Mouse (Mus musculus) layer of hippocampus, adult 2 months (tissue): ENCODE results near the gene Dlx4. TPM values are rescaled to one million over a fixed set of nuclear protein-coding genes. Genes with fewer than 3 reads are reported as not detected.

Experiments used
- DNase-seq, 2 experiments: peaks; one replicate each; pipeline ENCODE4 v3.0.0; 2022; ENCODE audit warnings: low spot score in 2 of 2
- H3K27ac ChIP-seq: fragments of 200-600 bp; 2 replicates; pipeline ENCODE4 v1.8.1; 2022
- H3K4me3 ChIP-seq: fragments of 200-600 bp; 2 replicates; pipeline ENCODE4 v1.8.1; 2022; ENCODE audit warnings: mild to moderate bottlenecking
- CTCF ChIP-seq: fragments of 200-600 bp; conservative IDR thresholded peaks from 2 replicates; pipeline ENCODE4 v1.8.1; 2022; ENCODE audit warnings: antibody characterized with exemption, mild to moderate bottlenecking, moderate library complexity
- total RNA-seq, 2 experiments: library from RNA; stranded (reverse); gene quantifications; 2 replicates each; pipeline ENCODE4 v1.2.3; 2021

Gene Dlx4
- total RNA-seq, 2 experiments from 2014 or later, result not detected

DNA sequence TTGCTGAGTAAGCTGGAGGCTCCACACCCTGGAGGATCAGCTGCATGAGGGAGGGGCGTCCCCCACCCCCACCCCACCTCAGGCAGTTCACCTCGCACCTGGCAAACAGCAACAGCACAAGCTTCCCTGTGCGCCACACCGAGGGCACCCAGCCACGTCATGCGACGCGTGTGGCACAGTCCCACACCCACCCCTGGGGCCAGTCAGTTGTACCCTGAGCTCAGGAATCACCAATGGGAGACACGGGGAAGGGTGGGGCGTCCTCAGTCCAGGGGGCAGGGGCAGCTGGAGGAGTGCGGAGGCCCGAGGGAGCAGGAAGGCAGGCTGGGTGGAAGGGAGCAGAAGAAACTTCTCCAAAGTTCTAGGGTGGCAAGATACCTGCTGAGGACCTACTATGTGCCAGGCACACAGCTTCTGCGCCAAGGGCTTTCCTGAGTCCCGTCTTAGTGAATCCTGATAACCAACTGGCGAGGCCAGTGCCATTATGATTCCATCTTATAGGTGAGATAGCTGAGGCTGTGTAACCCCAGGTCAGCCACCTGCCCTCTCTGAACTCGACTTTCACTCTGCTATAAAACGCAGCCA lies 15.3 kb downstream of the Dlx4 start:
- no peak for TF ChIP-seq CTCF
- DNase-seq, result no peak
- Histone ChIP-seq H3K4me3 (no peak overlapping the region), H3K27ac (no peak overlapping the region)

DNA sequence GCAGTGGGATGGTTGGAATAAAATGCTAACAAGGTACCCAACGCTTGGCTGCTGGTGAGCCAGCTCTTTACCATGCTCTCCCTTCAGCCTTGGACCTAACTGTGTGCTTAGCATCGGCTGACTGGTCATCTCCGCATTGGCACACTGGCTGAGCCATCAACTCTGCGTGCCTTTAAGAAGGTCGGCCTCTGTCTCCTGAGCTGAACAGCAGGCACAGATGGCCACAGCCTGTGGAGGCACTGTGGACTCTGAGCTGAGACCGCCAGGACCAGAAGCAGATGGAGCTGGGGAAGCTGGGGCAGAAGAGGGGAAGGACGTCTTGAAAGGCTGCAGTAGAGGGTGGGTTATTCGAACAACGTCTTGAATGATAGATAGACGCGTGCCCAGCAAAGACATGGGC lies 17.7 kb downstream of the Dlx4 start:
- Histone ChIP-seq H3K4me3 (no peak overlapping the region), H3K27ac (no peak overlapping the region)
- no peak for TF ChIP-seq CTCF
- no peak for DNase-seq

DNA sequence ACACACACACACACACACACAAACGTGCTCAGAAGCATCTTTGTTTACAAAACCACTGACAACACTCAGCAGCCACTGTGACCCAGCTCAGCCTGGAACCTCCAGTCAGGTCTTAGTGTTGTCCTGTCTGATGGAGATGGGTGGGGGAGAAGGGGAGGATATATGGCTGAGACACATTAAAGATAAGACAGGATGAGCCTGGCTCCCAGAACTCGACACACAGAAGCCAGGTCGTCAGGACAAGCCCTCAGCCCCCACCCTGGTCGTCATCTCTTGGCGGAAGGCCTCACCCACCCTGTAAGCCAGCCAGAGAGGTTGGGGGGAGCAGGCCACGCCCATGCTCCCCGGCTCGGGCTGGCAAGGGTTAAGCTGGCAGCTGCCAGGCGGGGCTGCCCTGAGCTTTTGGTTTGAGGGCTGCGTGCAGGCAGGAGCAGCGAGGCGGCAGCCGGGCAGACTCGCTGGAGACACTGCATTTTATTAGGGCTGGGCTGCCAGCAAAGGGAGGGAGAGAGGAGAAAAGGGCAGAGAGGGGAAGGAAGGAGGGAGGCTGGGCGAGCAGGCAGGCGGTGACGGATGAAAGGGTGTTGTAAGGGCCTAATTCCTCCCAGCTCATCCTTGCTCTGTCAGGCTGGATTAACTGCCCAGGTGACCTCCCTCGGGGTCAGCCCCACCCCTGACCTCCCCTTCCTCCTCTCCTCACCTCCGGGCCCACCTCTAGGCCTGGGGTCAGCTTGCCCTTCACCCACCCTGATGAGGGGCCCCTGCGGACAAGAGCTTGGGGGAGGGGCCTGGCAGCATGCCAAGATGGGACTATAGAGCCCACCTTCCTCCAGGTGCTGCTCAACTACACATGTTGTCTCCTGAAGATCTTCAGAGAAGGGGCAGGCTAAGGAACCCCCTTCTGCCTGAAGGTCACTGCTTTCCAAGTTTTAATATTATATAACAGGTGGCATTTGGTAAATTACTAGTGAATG lies 19.5 kb downstream of the Dlx4 start:
- no peak overlapping the region for H3K27ac ChIP-seq
- no peak overlapping the region for H3K4me3 ChIP-seq
- no peak for TF ChIP-seq CTCF
- no peak for DNase-seq

DNA sequence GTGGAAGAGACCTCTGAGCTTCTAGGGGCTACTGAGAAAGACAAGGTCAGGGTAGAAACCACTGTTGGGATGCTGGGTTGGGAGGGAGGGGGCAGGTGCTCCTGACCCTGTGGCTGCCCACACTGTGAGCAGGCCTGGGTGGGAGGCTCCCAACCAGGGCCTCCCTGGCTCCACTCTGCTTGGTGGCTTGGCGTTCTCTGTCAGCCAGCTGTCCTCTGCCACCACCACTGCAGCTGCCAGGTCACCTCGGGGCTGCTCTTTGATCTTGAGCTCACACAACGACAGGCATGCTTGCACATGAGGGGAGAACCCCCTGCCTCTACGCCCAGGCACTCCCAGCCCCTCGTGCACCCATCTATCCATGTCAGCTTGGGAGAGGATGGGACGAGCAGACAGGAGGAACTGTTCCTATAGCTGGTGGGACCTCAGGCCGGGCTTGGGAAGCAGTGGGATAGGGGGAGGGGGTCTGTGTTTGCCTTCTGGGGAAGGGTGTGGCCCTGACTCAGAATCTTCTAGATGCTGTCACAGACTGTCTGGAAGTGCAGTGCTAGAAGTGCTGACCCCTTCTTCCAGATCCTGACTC lies 20.6 kb downstream of the Dlx4 start:
- Histone ChIP-seq H3K27ac (no peak overlapping the region), H3K4me3 (no peak overlapping the region)
- TF ChIP-seq CTCF, result no peak
- DNase-seq, result no peak

DNA sequence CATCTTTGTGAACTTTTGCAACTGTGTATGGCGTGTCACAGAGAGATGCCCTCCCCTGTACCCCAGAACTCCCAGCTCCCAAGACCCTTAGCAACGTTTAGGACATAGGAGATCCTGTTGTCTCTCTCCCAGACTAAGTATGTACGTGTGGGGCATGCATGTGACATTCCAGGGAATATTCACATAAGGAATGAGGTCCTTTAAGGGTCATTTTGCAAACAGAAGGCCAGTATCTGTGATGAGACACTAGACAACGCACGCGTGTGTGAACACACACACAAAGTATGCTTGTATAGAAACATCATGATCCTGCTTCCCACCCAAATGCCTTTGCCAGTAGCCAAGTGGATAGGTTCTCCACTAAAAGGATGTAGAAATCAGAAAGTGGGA lies 24.0 kb downstream of the Dlx4 start:
- DNase-seq, result no peak
- Histone ChIP-seq H3K27ac (no peak overlapping the region), H3K4me3 (no peak overlapping the region)
- no peak for TF ChIP-seq CTCF

DNA sequence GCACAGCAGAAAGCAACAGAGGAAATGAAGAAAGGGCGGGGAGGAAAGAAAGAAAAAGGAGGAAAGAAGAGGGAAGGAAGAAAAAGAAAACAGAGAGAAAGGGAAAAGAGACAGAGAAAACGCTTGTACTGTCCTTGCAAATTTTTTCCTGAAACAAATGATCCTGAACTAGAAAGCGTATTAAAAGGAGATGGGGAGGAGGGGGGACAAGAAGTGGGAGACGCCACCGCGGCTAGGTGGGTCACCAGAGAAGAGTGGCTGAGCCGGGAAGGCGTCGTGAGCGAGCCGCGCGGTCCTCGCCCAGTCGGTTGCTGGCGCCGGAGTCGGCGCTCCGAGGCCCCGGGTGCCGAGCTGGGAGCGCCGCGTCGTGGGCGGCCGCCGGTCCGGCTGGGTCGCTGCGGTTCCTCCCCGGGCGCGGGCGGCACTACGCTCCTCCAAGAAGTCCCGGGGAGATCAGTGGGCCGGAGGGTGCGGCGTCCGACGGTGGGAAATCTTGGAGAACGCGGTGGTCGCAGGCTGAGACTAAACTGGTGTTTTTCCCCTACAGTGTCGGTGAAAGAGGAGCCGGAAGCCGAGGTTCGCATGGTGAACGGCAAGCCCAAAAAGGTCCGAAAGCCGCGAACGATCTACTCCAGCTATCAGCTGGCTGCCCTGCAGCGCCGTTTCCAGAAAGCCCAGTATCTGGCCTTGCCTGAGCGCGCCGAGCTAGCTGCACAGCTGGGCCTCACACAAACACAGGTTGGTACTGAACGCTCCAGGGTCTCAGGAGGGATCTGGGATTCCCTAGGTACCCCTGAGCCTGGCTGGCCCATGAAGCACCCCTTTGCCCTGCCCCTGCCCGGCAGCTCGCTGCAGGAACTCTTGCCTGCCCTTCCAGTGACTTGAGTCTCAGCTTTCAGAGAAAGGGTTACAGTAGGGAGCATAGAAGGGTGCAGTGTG lies 24.6 kb downstream of the Dlx4 start:
- Histone ChIP-seq H3K27ac (no peak overlapping the region), H3K4me3 (no peak overlapping the region)
- no peak for DNase-seq
- no peak for TF ChIP-seq CTCF

DNA sequence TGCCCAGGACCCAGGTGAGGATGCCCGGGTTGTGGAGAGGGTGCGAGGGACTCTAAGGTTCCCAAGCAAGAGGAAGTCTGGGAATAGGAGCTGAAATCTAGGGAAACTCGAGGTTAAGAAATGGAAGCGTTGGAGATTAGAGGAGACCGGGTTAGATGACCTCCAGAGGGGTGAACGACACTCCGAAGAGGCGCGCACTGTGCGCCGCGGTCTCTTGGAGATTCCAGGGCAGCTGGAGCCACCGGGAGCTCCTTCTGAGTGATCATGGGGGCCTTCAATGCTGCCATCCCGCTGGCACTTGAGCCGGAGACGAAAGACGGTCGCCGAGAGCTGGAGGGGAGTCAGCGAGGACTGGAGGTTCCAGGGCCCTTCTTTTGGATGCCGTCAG lies 25.4 kb downstream of the Dlx4 start:
- TF ChIP-seq CTCF, result no peak
- no peak overlapping the region for H3K27ac ChIP-seq
- DNase-seq, result no peak
- no peak overlapping the region for H3K4me3 ChIP-seq

DNA sequence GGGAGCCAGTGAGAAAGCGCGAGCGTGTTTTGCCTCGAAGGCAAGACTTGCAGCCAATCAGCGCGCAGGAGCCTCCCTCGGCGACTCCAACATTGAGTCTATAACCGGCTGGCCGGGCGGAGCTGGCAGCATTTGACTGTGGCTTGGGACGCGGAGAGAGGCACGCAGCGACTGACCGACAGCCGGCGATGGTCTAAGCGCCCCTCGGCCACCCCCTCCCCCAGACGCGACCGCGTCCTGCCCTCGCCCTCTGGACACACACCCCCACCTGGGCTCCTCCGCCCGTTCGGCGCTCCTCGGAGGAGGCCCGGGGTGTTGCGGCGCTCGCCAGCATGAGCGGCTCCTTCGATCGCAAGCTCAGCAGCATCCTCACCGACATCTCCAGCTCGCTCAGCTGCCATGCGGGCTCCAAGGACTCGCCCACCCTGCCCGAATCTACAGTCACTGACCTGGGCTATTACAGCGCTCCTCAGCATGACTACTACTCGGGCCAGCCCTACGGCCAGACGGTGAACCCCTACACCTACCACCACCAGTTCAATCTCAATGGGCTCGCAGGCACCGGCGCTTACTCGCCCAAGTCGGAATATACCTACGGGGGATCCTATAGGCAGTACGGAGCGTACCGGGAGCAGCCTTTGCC lies 26.0 kb downstream of the Dlx4 start, which contains the start of gene Dlx3:
TSS of gene Dlx3 (plus strand) at position 130 of the 643 bp plus-strand sequence.
- no peak for DNase-seq
- no peak within 1 kb of the TSS for H3K27ac ChIP-seq
- H3K4me3 ChIP-seq, result no peak within 1 kb of the TSS
- no peak for TF ChIP-seq CTCF

DNA sequence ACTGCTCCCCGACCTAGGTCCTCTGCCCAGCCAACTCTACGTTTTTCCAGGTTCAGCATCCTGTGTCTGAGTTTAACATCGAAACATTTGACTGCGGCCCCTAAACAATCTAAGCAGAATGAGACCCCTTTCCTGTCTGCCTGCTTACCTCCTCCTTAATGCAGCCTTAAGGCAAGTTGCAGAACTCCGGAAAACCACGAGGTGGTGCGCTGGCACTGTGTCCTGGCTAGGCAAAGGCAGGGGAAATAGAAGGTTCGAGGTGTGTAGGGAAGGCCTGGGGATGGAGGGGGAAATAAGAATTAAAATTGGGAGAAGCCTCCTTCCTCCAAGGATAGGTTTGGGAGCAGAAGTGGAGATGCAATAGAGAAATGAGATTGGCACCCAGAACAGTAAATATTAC lies 27.6 kb downstream of the Dlx4 start:
- TF ChIP-seq CTCF, result peak; percentile 92
- Histone ChIP-seq H3K27ac (no peak overlapping the region), H3K4me3 (no peak overlapping the region)
- peak; percentile 59 to 80 for DNase-seq

DNA sequence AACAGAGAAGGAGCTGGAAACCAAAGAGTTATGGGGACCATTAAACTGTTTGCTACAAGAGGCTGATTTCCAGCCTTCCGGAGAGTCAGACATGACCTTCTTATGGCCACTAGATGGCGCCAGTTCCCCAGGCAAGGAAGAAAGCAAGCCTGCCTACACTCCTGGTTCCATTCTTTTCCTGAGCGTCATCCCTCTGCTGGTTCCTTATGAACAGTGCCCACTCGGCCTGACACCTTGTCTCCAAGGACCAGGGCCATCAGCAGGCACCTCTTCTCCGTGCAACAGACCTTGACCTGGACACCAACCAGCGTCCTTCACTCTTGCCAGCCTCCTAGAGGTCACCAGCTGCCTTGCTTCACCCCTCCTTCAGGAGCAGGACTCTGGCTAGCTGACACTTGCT lies 29.0 kb downstream of the Dlx4 start:
- TF ChIP-seq CTCF, result peak; percentile 96
- peak; percentile 59 to 62 for DNase-seq
- Histone ChIP-seq H3K27ac (no peak overlapping the region), H3K4me3 (no peak overlapping the region)

DNA sequence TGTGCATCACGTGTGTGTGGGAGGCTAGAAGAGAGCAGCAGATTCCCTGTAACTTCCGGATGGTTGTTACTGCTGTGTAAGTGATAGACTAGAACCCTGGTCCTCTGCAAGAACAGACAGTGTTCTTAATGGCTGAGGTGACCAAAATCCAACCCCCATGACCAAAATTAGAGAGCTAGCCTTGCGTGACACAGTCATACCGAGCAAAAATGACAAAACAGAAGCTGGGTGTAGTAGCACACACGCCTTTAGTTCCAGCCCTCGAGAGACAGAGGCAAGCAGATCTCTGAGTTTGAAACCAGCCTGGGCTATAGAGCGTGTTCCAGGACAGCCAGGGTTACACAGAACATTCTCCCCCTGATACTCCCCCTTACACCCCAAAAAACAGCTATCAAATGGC lies 36.0 kb downstream of the Dlx4 start:
- Histone ChIP-seq H3K4me3 (no peak overlapping the region), H3K27ac (no peak overlapping the region)
- TF ChIP-seq CTCF, result no peak
- DNase-seq, result no peak

DNA sequence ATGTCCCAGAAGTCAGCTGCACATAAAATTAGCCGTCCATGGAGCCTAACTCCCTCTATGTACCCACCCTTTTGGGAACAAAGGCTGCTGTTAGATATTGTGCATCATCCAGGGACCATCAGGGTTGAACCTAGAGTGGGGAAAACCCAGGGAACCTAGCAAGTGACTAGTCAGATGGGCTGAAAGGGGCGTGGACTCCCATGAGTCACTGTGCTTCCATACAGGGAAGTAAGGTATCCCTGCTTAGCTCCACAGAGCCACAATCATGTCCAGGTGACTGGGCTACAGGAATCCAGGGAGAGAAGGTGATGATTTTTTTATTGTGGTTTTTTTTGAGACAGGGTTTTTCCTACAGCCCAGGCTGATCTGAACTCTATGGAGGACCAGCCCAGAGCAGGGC lies 37.1 kb downstream of the Dlx4 start:
- DNase-seq, result no peak
- Histone ChIP-seq H3K27ac (no peak overlapping the region), H3K4me3 (no peak overlapping the region)
- no peak for TF ChIP-seq CTCF
